Mouse (Mus musculus) activated CD4-positive, CD25-positive, alpha-beta regulatory T cell, adult 9 weeks (primary cell): Measurements from ENCODE around the gene Cdh13. TPM values are rescaled to one million over a fixed set of nuclear protein-coding genes. Genes with fewer than 3 reads are reported as not detected.

Experiments used
- polyA plus RNA-seq: library from polyadenylated mRNA; unstranded; fragments of 100-300 nt; shearing (Covaris generic); gene quantifications from one replicate; pipeline ENCODE4 v1.2.1, GENCODE M21; 2017

The Cdh13 gene
- 0.18 TPM for polyA plus RNA-seq

DNA sequence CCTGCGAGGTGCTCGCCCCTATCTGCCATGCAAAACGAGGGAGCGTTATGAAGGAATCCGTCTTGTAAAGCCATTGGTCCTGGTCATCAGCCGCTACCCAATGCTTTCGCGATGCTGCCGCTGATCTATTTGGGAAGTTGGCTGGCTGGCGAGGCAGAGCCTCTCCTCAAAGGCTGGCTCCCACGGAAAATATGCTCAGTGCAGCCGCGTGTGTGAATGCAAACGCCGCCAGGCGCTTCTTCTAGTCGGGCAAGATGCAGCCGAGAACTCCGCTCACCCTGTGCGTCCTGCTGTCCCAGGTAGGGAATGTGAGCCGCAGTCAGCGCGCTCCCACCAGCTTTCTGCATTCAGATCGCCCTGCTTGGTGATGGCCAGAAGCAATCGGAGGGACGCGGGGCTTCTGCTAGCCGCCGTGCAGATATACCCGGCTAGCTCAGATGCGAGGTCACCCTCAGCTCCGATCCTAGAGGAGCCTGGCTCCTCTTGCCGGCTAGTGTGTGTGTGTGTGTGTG is at the start of gene Cdh13:
TSS of gene Cdh13 (plus strand) at position 134 of the 512 bp plus-strand sequence.

DNA sequence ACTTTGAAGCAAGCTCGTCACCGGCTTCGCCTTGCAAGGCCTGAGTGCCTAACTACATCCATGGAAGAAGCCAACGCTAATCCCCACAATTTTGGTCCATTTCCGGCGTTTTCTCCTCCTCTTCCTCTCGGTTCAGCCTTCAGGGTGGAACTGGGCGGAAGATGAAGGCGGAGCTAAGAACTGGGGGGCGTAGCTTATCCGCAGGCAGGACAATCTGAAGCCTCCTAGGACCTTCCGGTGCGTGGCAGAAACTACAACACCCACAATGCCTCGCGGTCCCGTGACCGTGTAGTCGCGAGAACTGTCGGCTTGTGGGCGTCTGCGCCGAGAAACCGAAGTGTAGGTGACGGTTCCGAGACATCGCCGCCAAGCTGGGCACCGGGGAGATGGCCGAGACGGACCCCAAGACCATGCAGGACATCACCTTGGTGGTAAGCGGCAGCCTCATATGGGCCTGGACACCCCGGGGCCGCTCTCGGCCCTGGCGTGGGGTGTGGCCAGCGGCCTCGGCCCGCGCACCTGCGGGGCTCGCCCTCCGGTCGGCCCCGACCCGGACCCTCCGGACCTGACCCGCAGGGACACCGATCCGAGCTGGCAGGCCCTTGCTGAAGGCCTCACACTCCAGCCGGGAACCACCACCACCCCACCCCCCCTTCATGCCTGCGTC is 1060.8 kb downstream of the Cdh13 start, which contains the start of gene Hsbp1:
TSS of gene Hsbp1 (plus strand) at position 299 of the 667 bp plus-strand sequence.

